Mouse (Mus musculus) intestine, embryonic 14.5 days (tissue): ENCODE results near the gene Pctp. TPM values are rescaled to one million over a fixed set of nuclear protein-coding genes. Genes with fewer than 3 reads are reported as not detected.

Experiments used
- ATAC-seq: fragments of 200-750 bp; cut with Nextera tagmentation; replicated peaks from 2 replicates; pipeline ENCODE4 v1.8.0; 2017; ENCODE audit warnings: low read depth, moderate number of reproducible peaks, moderate TSS enrichment, moderate library complexity; ENCODE audit not compliant: low FRiP score, low TSS enrichment
- DNase-seq: peaks from one replicate; pipeline ENCODE4 v3.0.0-alpha.2; 2018; ENCODE audit warnings: low spot score
- H3K27ac ChIP-seq: fragments of 300-500 bp; sonication (generic); 2 replicates; pipeline ENCODE4 v1.5.1; 2014; ENCODE audit warnings: low read depth, mild to moderate bottlenecking, control low read depth
- H3K27me3 ChIP-seq: fragments of 300-500 bp; sonication (generic); replicated peaks from 2 replicates; pipeline ENCODE4 v1.6.1; 2014; ENCODE audit warnings: low read length, control low read depth; ENCODE audit not compliant: control insufficient read depth, insufficient read depth
- H3K36me3 ChIP-seq: fragments of 300-500 bp; sonication (generic); 2 replicates; pipeline ENCODE4 v1.6.1; 2014; ENCODE audit warnings: low read length, control low read depth; ENCODE audit not compliant: control insufficient read depth, insufficient read depth
- H3K4me1 ChIP-seq: fragments of 300-500 bp; sonication (generic); replicated peaks from 2 replicates; pipeline ENCODE4 v1.6.1; 2014; ENCODE audit warnings: low read length, control low read depth, mixed read lengths; ENCODE audit not compliant: control insufficient read depth, insufficient read depth
- H3K4me2 ChIP-seq: fragments of 300-500 bp; sonication (generic); 2 replicates; pipeline ENCODE4 v1.6.1; 2014; ENCODE audit warnings: low read length
- H3K4me3 ChIP-seq: fragments of 300-500 bp; sonication (generic); 2 replicates; pipeline ENCODE4 v1.5.1; 2014; ENCODE audit warnings: low read depth, low read length, control low read depth, mixed read lengths
- H3K9ac ChIP-seq: fragments of 300-500 bp; sonication (generic); 2 replicates; pipeline ENCODE4 v1.6.1; 2014; ENCODE audit warnings: mild to moderate bottlenecking, low read length
- H3K9me3 ChIP-seq: fragments of 300-500 bp; sonication (generic); 2 replicates; pipeline ENCODE4 v1.6.1; 2016; ENCODE audit warnings: low read length, control low read depth; ENCODE audit not compliant: control insufficient read depth
- WGBS: fragments of 180-500 bp; shearing (Covaris S2); extraction: QIAGEN DNeasy Blood & Tissue Kit; methylation state at CpG from one replicate; pipeline ENCODE4 v1.1.7; 2014; 5-methylcytosine and 5-hydroxymethylcytosine counted together
- polyA plus RNA-seq: library from polyadenylated mRNA; unstranded; fragments of >200 nt; fragmentation: Nextera tagmentation; extraction: Ambion mirVana; gene quantifications from 2 replicates; pipeline ENCODE4 v1.2.1, GENCODE M21; 2014

Gene Pctp
- polyA plus RNA-seq, result 9.7 and 10.4 TPM in 2 replicates

- Histone ChIP-seq H3K9me3 (no peaks in the 10 kb centered on the region), H3K27ac (no peak within 1 kb of the TSS), H3K9ac (peak within 1 kb of the TSS; percentile 47), H3K4me3 (peak within 1 kb of the TSS; percentile 36), H3K4me2 (peak within 1 kb of the TSS; percentile 73), H3K27me3 (no peaks in the 10 kb centered on the region), H3K4me1 (0 out of 2 replicates have a peak, but pooled peaks cover 5% of the 10 kb centered on the region), H3K36me3 (no peaks in the 10 kb centered on the region)
- peak; percentile 86 for DNase-seq
- WGBS, result 8% methylated on average over 35 of the region's 35 CpGs
- ATAC-seq, result peak; percentile 97
Measured at GRCm38 (mm10) chr11:90002231-90002986, at the start of gene Pctp. Gene Pctp (minus strand): TSS chr11:90002894.

- Histone ChIP-seq H3K27ac (no peak overlapping the region), H3K36me3 (no peaks in the 10 kb centered on the region), H3K4me1 (peaks cover 8% of the 10 kb centered on the region; the same call in 1 of the 2 replicates), H3K4me2 (no peak overlapping the region), H3K4me3 (no peak overlapping the region), H3K9me3 (no peaks in the 10 kb centered on the region), H3K27me3 (no peaks in the 10 kb centered on the region), H3K9ac (no peak overlapping the region)
- 90% methylated on average over 7 of the region's 7 CpGs for WGBS
- ATAC-seq (no peak), DNase-seq (no peak)
Measured at GRCm38 (mm10) chr11:90050016-90050415, 47.3 kb upstream of the Pctp start.

DNA sequence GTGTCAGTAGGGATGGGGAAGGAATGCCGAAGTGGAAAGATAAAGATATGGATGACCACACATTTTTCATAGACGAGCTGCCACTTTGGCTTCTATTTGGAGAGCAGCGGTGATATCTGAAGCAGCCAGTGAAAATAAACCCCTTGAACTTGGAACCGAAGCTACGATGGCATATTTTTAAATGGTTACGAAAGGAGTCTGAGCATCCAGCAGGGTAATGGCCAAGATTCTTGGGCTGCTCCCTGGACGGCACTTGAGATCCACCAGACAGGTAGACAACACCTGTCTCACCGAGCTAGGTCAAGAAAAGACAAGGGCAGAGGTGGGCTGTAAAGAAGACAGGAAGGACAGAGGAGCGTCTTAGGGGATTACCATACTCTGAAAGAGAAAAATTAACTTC, 44.6 kb upstream of the Pctp start:
- H3K9me3 ChIP-seq, result no peaks in the 10 kb centered on the region
- no peaks in the 10 kb centered on the region for H3K36me3 ChIP-seq
- H3K27me3 ChIP-seq, result no peaks in the 10 kb centered on the region
- no peak for ATAC-seq
- no peak overlapping the region for H3K4me2 ChIP-seq
- no peak for DNase-seq
- WGBS, result 61% methylated on average over 9 of the region's 9 CpGs
- no peak overlapping the region for H3K9ac ChIP-seq
- no peaks in the 10 kb centered on the region; the same call in 1 of the 2 replicates for H3K4me1 ChIP-seq
- H3K27ac ChIP-seq, result no peak overlapping the region
- H3K4me3 ChIP-seq, result no peak overlapping the region

DNA sequence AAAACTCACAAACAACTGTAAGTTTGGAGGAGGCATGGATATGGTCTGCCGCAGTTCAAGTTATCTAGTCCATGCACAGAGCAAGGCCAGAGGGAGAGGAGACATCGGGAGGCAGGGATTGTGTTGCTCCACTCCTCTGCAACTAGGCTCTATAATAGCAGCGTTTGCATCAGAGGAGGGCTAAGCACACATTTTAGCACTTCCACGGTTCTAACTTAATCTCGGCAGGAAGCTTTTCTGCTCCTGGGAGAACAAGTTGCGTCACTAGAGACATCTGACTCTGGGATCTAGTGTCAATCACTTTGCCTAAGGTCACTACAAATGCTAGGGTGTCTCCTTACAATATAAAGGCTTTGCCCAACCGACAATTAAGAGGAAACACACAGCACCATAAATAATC, 43.5 kb upstream of the Pctp start:
- Histone ChIP-seq H3K4me2 (no peak overlapping the region), H3K4me1 (no peaks in the 10 kb centered on the region; the same call in 1 of the 2 replicates), H3K9me3 (no peaks in the 10 kb centered on the region), H3K9ac (no peak overlapping the region), H3K27ac (no peak overlapping the region), H3K36me3 (no peaks in the 10 kb centered on the region), H3K27me3 (no peaks in the 10 kb centered on the region), H3K4me3 (no peak overlapping the region)
- ATAC-seq (no peak), DNase-seq (no peak)
- WGBS, result 43% methylated on average over 7 of the region's 7 CpGs

DNA sequence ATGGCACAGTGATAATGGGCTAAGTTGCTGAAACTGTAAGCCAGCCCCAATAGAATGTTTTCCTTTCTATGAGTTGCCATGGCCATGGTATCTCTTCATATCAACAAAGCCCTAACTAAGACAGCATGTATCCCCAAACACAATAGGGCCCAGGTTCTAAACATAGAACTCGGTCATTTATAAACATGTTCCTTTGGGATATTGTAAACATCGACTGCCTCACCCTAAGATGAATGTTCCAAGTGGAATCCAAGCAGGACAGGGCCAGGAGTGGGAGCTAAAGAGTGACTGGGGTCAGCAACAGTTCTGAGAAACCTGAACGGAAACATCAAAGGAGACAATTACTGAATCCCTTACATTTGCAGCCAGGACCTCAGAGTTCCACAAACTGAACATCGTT, 41.8 kb upstream of the Pctp start:
- H3K27me3 ChIP-seq, result no peaks in the 10 kb centered on the region
- WGBS, result 63% methylated on average over 4 of the region's 4 CpGs
- no peak overlapping the region for H3K4me2 ChIP-seq
- H3K9ac ChIP-seq, result no peak overlapping the region
- H3K4me3 ChIP-seq, result no peak overlapping the region
- no peak for DNase-seq
- no peak overlapping the region for H3K27ac ChIP-seq
- no peaks in the 10 kb centered on the region for H3K9me3 ChIP-seq
- no peaks in the 10 kb centered on the region; the same call in 1 of the 2 replicates for H3K4me1 ChIP-seq
- no peak for ATAC-seq
- no peaks in the 10 kb centered on the region for H3K36me3 ChIP-seq

DNA sequence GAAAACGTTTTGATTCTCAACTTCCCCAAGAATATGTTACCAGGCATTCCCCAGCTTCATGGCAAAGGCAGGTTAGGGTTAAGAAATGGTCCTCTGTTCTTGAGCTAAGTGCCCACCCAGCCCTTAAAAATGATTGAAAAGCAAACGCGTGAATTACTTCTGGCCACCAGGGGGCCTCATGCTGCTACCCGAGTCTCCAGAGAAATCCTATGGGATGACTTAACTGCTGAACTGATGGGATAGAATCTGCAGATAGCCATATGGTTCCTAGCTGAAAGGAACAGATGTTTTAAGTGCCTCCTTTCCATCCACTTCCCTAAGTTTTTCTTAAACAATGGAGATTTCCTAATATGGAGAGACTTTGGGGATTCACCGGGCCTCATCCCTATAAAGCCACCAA, 35.3 kb upstream of the Pctp start:
- Histone ChIP-seq H3K9me3 (no peaks in the 10 kb centered on the region), H3K4me3 (no peak overlapping the region), H3K36me3 (0 out of 2 replicates have a peak, but pooled peaks cover 7% of the 10 kb centered on the region), H3K4me2 (no peak overlapping the region), H3K27me3 (no peaks in the 10 kb centered on the region), H3K4me1 (peaks cover under 1% of the 10 kb centered on the region; the same call in 1 of the 2 replicates), H3K27ac (no peak overlapping the region), H3K9ac (no peak overlapping the region)
- ATAC-seq, result no peak
- peak; percentile 68 for DNase-seq
- 17% methylated on average over 5 of the region's 5 CpGs for WGBS

DNA sequence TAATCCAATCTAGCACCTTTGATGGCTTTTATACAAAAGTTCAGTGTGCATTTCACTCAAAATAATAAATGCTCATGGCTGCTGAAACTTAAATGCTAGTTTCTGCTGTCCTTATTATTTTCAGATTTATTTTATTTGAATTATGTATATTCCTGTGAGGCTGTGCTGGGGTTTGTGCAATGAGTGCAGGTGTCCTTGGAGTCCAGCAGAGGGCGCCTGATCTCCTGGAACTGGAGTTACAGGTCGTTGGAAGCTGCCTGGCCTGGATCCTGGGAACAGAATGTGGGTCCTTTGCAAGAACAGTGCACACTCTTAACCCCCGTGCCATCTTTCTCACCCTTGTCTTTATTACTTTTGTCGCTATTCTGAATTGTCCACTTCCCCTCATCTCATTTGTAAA, 33.7 kb upstream of the Pctp start:
- H3K4me3 ChIP-seq, result no peak overlapping the region
- no peak overlapping the region for H3K9ac ChIP-seq
- no peaks in the 10 kb centered on the region for H3K9me3 ChIP-seq
- DNase-seq, result peak; percentile 41
- ATAC-seq, result no peak
- H3K36me3 ChIP-seq, result 0 out of 2 replicates have a peak, but pooled peaks cover 7% of the 10 kb centered on the region
- WGBS, result 91% methylated on average over 4 of the region's 4 CpGs
- no peak overlapping the region for H3K4me2 ChIP-seq
- H3K27ac ChIP-seq, result no peak overlapping the region
- peaks cover 2% of the 10 kb centered on the region; the same call in 1 of the 2 replicates for H3K4me1 ChIP-seq
- no peaks in the 10 kb centered on the region for H3K27me3 ChIP-seq

DNA sequence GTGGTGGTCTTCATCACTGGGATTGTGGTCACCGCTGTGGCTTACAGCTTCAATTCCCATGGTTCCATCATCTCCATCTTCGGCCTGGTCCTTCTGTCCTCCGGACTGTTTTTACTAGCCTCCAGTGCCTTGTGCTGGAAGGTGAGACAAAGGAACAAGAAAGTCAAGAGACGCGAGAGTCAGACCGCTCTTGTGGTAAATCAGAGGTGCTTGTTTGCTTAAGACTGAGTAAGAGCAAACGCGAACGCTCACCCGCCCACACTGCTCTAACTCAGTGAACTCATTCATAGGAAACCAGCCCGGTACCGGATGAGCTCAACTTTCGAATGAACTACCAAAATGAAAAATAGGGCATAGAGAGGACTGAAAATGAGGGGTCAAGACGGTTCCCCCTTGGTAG, 32.8 kb upstream of the Pctp start:
- H3K9me3 ChIP-seq, result no peaks in the 10 kb centered on the region
- H3K4me1 ChIP-seq, result peaks cover 7% of the 10 kb centered on the region; the same call in 1 of the 2 replicates
- no peak overlapping the region for H3K9ac ChIP-seq
- H3K27ac ChIP-seq, result no peak overlapping the region
- DNase-seq (no peak), ATAC-seq (no peak)
- H3K4me2 ChIP-seq, result no peak overlapping the region
- 0 out of 2 replicates have a peak, but pooled peaks cover 7% of the 10 kb centered on the region for H3K36me3 ChIP-seq
- H3K4me3 ChIP-seq, result no peak overlapping the region
- H3K27me3 ChIP-seq, result 0 out of 2 replicates have a peak, but pooled peaks cover 3% of the 10 kb centered on the region
- WGBS, result 78% methylated on average over 14 of the region's 14 CpGs
